Mouse (Mus musculus): ENCODE measurements around the gene Dpm2.

DNA sequence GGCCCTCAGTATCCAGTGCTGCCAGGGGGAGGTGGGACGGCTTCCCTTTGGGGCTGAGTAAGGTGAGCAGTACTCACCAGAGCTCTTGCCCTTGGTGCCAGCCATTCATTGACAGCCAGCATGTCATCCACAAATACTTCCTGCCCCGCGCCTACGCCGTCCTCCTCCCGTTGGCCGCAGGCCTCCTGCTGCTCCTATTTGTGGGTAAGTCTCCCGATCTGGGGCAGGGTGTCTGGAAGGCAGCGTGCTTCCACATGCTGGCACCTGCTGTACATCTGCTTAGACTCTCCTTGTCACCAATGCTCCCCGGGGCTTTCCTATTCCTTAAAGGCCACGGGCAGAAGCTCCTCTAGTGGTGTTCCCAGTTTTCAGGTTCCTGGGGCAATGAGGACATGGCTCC is 1.5 kb downstream of the Dpm2 start:
- TF ChIP-seq CTCF (IDR thresholded peaks at IDR 0.05): no peak
- TF ChIP-seq EP300 (IDR thresholded peaks at IDR 0.05): no peak

Data from lung, postnatal 0 days (tissue).